Mouse (Mus musculus) midbrain, embryonic 12.5 days (tissue): ENCODE data around the gene Nptn. TPM values are rescaled to one million over a fixed set of nuclear protein-coding genes. Genes with fewer than 3 reads are reported as not detected.
A peak's percentile ranks its signal among the peaks of the same experiment; 100 is the strongest.
"Not testable (repeated sequence)": the region's sequence is repeated elsewhere in the genome, so short reads cannot be mapped to it uniquely, and the experiment has no call there.

ENCODE experiments used
- ATAC-seq: fragments of 200-750 bp; cut with Nextera tagmentation; 2 replicates; pipeline ENCODE4 v1.8.0; 2017; ENCODE audit warnings: low read depth, moderate TSS enrichment, moderate library complexity; ENCODE audit not compliant: low FRiP score
- H3K27ac ChIP-seq: fragments of 300-500 bp; sonication (generic); replicated peaks from 2 replicates; pipeline ENCODE4 v1.5.1; 2016; ENCODE audit warnings: mild to moderate bottlenecking
- H3K27me3 ChIP-seq: fragments of 300-500 bp; sonication (generic); 2 replicates; pipeline ENCODE4 v1.6.1; 2016; ENCODE audit warnings: mild to moderate bottlenecking
- H3K36me3 ChIP-seq: fragments of 300-500 bp; sonication (generic); 2 replicates; pipeline ENCODE4 v1.6.1; 2016
- H3K4me1 ChIP-seq: fragments of 300-500 bp; sonication (generic); 2 replicates; pipeline ENCODE4 v1.6.1; 2016
- H3K4me2 ChIP-seq: fragments of 300-500 bp; sonication (generic); replicated peaks from 2 replicates; pipeline ENCODE4 v1.6.1; 2016; ENCODE audit warnings: mild to moderate bottlenecking, moderate library complexity
- H3K4me3 ChIP-seq: fragments of 300-500 bp; sonication (generic); 2 replicates; pipeline ENCODE4 v1.5.1; 2016; ENCODE audit warnings: mild to moderate bottlenecking
- H3K9ac ChIP-seq: fragments of 300-500 bp; sonication (generic); replicated peaks from 2 replicates; pipeline ENCODE4 v1.6.1; 2016; ENCODE audit warnings: mild to moderate bottlenecking, moderate library complexity
- H3K9me3 ChIP-seq: fragments of 300-500 bp; sonication (generic); 2 replicates; pipeline ENCODE4 v1.6.1; 2016; ENCODE audit warnings: mild to moderate bottlenecking
- WGBS: fragments of 180-500 bp; shearing (Covaris S2); methylation state at CpG from one replicate; pipeline ENCODE4 v1.1.7; 2016; 5-methylcytosine and 5-hydroxymethylcytosine counted together
- polyA plus RNA-seq: library from polyadenylated mRNA; unstranded; fragments of >200 nt; fragmentation: Nextera tagmentation; extraction: Ambion mirVana; gene quantifications from 2 replicates; pipeline ENCODE4 v1.2.1, GENCODE M21; 2016

Nptn gene
- polyA plus RNA-seq, 1 experiment from 2014 or later: 68.6 TPM

DNA sequence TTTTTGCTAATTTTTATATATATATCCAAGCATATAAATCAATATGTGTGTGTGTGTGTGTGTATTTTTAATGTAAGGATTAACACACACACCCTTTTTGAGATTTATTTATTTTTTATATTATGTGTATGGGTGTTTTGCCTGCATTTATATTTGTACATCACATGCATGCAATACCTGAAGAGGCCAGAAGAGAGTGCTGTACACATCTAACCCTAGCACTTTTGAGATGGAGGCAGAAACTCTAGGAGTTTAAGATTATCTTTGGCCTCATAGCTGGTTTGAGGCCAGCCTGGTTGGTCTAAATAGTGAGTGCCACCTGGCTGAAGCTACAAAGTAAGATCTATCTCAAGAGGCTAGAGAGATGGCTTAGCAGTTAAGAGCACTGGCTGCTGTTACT is 14.4 kb upstream of the Nptn start:
- no peak overlapping the region for H3K9ac ChIP-seq
- H3K4me2 ChIP-seq: no peak overlapping the region
- H3K36me3 ChIP-seq: no peaks in the 10 kb centered on the region
- H3K9me3 ChIP-seq: no peaks in the 10 kb centered on the region
- ATAC-seq: no peak
- H3K27ac ChIP-seq: no peak overlapping the region
- H3K4me1 ChIP-seq: no peaks in the 10 kb centered on the region
- no peak overlapping the region for H3K4me3 ChIP-seq
- no peaks in the 10 kb centered on the region for H3K27me3 ChIP-seq

DNA sequence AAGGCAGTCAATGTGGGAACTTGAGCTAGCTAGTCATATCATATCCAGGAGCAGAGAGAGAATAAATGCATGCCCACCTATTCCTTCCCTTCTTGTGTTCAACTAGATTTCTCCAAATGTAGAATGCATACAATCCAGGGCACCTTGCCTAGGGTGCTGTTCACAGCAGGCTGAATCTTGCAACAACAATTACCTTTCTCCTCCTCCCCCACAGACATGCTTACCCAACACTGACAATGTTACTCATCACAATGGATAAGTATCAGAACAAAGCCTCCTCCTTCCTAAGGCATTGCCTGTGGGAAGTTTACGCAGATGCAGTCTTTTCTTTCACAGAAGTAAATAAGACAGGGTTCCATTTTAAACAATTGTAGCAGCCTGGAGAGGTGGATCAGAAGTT is 11.0 kb upstream of the Nptn start:
- Histone ChIP-seq H3K9me3 (no peaks in the 10 kb centered on the region), H3K4me2 (no peak overlapping the region), H3K27me3 (no peaks in the 10 kb centered on the region), H3K36me3 (no peaks in the 10 kb centered on the region), H3K27ac (no peak overlapping the region), H3K9ac (no peak overlapping the region), H3K4me3 (no peak overlapping the region), H3K4me1 (no peaks in the 10 kb centered on the region)
- WGBS: 85% methylated on average over 1 of the region's 1 CpGs
- ATAC-seq: no peak

DNA sequence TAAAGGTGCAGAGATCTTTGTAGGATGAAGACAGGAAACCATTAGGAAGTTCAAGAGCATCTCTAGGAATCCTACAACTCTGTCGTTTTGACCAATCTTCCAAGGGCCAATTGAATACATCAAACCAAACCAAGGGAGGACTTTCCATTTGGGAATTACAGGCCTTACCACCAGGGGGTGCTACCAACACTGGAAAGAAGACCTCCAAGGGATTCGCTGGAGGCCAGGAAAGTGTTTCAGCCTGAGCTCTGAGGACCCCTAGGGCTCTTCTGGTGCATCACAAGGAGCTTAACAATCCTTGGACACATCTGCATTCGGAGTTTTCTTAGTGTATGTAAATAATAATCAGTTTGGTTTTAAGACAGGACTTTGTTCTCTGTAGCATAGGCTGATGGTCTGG is 3.4 kb upstream of the Nptn start:
- WGBS: 29% methylated on average over 3 of the region's 3 CpGs

DNA sequence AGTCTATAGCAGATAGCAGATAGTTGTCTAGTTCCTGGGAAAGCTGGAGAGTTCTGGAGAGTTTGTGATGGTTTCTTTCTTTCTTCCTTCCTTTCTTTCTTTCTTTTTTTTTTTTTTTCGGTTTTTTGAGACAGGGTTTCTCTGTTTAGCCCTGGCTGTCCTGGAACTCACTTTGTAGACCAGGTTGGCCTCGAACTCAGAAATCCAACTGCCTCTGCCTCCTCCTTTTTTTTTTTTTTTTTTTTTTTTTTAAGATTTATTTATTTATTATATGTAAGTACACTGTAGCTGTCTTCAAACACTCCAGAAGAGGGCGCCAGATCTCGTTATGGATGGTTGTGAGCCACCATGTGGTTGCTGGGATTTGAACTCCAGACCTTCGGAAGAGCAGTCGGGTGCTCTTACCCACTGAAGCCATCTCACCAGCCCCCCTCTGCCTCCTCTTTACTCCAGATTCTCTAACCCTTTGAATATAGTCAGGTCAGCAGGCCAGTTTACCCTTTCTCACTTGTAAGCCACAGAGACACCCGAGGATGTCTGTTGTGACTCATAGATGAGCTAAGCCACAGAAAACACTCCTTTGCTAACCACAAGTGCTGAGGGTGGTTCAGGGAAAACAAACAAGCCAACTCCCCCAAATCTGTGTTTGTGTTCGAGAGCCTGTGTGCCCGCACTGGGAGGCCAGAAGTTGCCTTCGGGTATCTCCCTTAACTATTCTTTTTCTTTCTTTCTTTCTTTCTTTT is 1.4 kb upstream of the Nptn start:
- not testable (repeated sequence) for H3K9me3 ChIP-seq, H3K36me3 ChIP-seq, H3K9ac ChIP-seq, H3K4me3 ChIP-seq, H3K4me2 ChIP-seq, H3K27me3 ChIP-seq, ATAC-seq, H3K27ac ChIP-seq
- 76% methylated on average over 10 of the region's 10 CpGs for whole genome bisulfite sequencing
- peaks cover 14% of the 10 kb centered on the region for H3K4me1 ChIP-seq

More for the DNA sequence above, 3.4 kb upstream of the Nptn start:
- Histone ChIP-seq H3K36me3 (no peaks in the 10 kb centered on the region), H3K27me3 (no peaks in the 10 kb centered on the region), H3K4me3 (no peak overlapping the region), H3K9ac (no peak overlapping the region), H3K4me2 (no peak overlapping the region), H3K4me1 (peaks cover 10% of the 10 kb centered on the region), H3K9me3 (no peaks in the 10 kb centered on the region), H3K27ac (no peak overlapping the region)
- no peak for ATAC-seq

DNA sequence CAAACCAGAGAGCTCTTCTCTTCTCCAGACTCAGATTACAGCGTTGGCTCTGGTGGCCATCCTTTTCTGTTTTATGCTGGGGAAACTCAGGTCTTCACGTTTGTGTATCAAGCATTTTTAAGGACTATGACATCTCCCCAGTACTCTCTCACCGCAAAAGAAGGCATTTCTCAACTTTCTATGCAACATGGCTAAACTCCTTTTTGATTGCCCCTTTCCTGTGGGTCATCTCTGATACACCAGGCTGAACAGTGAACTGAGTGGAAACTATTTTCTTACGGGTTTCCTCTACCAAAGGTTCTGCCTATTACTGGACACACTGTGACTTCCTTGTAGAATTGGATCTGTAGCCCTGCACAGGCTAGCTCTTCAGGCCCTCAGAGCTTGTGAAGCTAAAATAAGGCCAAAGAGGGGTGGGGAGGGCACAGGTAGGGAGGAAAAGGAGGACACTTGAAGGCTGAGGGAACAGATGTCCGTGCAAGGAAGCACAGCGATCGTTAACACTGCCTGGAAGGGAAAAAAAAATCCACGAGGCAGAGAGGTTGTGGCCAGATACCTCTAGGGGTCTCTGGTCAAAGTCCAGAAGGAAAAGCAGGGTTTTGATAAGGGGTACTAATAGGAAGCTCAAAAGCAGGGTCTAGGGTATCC is 633 bp upstream of the Nptn start:
- Histone ChIP-seq H3K4me1 (peaks cover 14% of the 10 kb centered on the region), H3K9me3 (no peaks in the 10 kb centered on the region), H3K4me2 (peak overlapping the region; percentile 63), H3K27me3 (no peaks in the 10 kb centered on the region), H3K4me3 (peak overlapping the region; percentile 89), H3K36me3 (no peaks in the 10 kb centered on the region), H3K9ac (peak overlapping the region; percentile 59), H3K27ac (peak overlapping the region; percentile 67)
- 35% methylated on average over 8 of the region's 8 CpGs for WGBS
- no peak for ATAC-seq

DNA sequence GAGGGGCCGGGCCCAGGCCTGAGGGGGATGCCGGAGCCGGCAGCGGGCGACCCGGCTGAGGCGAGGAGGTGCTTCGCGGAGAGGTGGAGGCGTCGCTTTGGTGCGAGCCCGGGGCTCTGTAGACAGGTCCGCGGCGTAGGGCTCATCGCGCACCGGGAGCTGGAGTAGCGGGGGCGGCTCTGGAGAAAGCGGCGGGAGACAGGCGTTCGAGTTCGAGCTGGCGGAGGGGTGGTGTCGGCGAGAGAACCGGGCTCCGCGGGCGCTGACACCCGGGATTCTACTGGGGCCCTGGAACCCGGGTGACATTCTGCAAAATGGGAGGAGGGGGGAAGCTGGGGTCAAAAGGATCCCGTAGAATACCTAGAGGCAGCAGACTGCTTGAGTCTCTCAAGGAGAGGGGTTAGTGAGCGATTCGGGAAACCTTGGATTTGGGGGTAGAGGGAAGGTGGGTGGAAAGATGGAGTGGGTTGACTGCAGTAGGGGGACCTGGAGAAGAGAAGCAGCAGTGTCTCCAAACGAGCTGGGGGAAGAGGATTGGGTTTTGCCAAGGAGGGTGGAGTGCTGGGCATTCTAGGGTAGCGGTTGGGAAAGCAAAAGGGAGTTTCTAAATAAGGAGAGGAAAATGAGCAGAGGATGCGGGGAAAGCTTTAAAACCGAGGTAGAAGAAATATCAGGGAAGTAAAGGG is 684 bp downstream of the Nptn start:
- peak; percentile 72 for ATAC-seq
- Histone ChIP-seq H3K27me3 (no peaks in the 10 kb centered on the region), H3K4me2 (peak overlapping the region; percentile 74), H3K9me3 (no peaks in the 10 kb centered on the region), H3K9ac (peak overlapping the region; percentile 98), H3K27ac (peak overlapping the region; percentile 98), H3K4me3 (peak overlapping the region; percentile 89), H3K36me3 (no peaks in the 10 kb centered on the region), H3K4me1 (peaks cover 14% of the 10 kb centered on the region)
- WGBS: 1% methylated on average over 42 of the region's 42 CpGs

DNA sequence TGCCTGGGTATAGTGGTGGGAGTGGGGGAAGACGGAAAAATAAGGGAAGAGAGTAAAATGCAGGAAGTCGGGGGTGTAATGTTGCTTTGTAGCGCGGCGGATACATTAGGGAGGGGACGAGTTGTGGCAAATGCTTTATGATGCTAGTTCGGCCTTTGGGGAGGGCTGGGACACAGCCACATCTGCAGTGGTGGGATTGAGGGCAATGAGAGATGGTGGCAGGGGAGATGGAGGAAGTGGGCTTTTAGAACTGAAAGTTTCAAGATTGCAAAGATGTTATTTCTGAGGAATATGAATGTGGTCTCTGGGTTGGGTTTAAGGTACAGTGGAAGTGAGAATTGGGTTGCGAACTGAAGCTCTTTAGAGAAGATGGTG is 1.2 kb downstream of the Nptn start:
- H3K4me2 ChIP-seq: peak overlapping the region; percentile 74
- no peaks in the 10 kb centered on the region for H3K27me3 ChIP-seq
- ATAC-seq: no peak
- 2% methylated on average over 8 of the region's 8 CpGs for WGBS
- H3K9me3 ChIP-seq: no peaks in the 10 kb centered on the region
- peak overlapping the region; percentile 98 for H3K9ac ChIP-seq
- H3K27ac ChIP-seq: peak overlapping the region; percentile 98
- peak overlapping the region; percentile 89 for H3K4me3 ChIP-seq
- H3K4me1 ChIP-seq: peaks cover 14% of the 10 kb centered on the region
- H3K36me3 ChIP-seq: no peaks in the 10 kb centered on the region

DNA sequence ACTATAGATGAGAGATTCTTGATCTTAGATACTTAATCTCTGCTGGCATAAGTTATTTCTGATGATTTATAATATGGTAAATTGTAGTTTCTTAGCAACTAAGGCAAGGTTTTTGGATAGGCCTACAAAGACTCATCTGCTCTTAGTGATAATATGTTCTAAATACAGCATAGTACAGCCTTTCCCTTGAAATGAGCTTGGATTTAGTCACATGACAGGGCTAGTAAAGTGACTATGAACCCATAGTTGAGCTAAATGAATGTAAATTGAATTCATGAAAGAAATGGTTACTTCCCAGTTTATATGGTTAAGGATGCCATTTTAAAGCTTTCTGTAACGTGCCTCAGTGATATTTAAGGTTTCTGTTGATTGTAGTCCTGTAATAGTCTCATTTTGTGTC is 2.3 kb downstream of the Nptn start:
- H3K9me3 ChIP-seq: no peaks in the 10 kb centered on the region
- no peak overlapping the region for H3K4me3 ChIP-seq
- peaks cover 14% of the 10 kb centered on the region for H3K4me1 ChIP-seq
- H3K4me2 ChIP-seq: no peak overlapping the region
- H3K9ac ChIP-seq: no peak overlapping the region
- no peaks in the 10 kb centered on the region for H3K36me3 ChIP-seq
- no peak overlapping the region for H3K27ac ChIP-seq
- ATAC-seq: no peak
- no peaks in the 10 kb centered on the region for H3K27me3 ChIP-seq
- WGBS: 76% methylated on average over 1 of the region's 1 CpGs

DNA sequence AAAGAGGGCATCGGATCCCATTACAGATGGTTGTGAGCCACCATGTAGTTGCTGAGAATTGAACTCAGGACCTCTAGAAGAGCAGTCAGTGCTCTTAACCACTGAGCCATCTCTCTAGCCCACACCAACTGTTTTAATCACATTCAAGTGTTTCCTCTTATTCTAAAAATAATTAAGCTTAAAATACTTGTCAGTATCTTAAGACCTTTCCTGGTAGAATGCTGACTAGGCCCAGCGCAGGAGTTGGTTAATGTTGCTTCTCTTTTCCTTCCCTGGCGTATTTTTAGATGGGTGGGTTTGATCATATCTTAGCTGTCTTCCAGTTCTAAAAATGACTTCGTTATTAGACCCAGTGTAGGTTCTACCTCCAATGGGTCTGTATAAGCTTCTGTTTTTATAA is 6.6 kb downstream of the Nptn start:
- H3K4me1 ChIP-seq: peaks cover 4% of the 10 kb centered on the region
- H3K4me3 ChIP-seq: no peak overlapping the region
- 86% methylated on average over 4 of the region's 4 CpGs for WGBS
- no peak overlapping the region for H3K4me2 ChIP-seq
- H3K27ac ChIP-seq: no peak overlapping the region
- no peak for ATAC-seq
- H3K9me3 ChIP-seq: no peaks in the 10 kb centered on the region
- no peaks in the 10 kb centered on the region for H3K36me3 ChIP-seq
- no peaks in the 10 kb centered on the region for H3K27me3 ChIP-seq
- H3K9ac ChIP-seq: no peak overlapping the region

DNA sequence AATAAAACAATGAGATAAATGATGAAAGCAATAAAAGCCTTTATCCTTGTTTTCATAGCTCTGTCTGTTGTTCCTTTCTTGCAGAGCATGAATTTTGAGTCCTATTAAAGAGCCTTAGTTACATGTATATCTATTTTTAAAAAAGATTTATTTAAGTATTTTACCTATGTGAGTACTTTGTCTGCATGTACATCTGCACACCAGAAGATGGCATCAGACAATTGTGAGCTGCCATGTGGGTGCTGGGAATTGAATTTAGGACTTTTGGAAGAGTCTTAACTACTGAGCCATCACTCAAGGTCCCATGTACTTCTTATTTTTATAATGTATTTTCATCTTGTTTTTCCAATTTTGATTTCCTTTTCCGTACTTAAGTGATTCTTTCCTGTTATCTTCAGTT is 13.3 kb downstream of the Nptn start:
- Histone ChIP-seq H3K27ac (no peak overlapping the region), H3K27me3 (no peaks in the 10 kb centered on the region), H3K9me3 (no peaks in the 10 kb centered on the region), H3K4me1 (no peaks in the 10 kb centered on the region), H3K9ac (no peak overlapping the region), H3K4me2 (no peak overlapping the region), H3K36me3 (no peaks in the 10 kb centered on the region), H3K4me3 (no peak overlapping the region)
- ATAC-seq: no peak
- WGBS: 100% methylated on average over 1 of the region's 1 CpGs

DNA sequence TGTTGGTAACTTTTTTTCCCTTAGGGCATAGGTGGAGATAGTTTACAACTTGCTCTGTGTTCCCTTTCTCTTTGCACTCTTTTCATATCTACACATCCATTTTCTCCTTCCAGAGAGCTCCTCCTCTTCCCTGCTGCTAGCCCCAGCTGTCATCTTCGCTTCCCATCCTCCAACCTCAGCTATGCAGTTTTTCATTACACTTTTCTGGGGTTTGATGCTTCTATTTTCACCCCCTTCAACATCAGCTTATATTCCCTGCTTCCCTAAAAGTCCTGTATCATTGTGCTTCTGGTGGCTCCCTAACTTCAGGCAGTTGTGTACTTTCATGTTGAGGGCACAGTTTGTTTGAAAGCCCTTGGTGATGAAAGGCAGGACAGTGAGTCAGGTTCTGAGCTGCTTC is 31.8 kb downstream of the Nptn start:
- no peak overlapping the region for H3K4me2 ChIP-seq
- no peak overlapping the region for H3K9ac ChIP-seq
- H3K4me3 ChIP-seq: no peak overlapping the region
- H3K27me3 ChIP-seq: no peaks in the 10 kb centered on the region
- WGBS: 88% methylated on average over 1 of the region's 1 CpGs
- 0 out of 2 replicates have a peak, but pooled peaks cover 2% of the 10 kb centered on the region for H3K4me1 ChIP-seq
- no peak overlapping the region for H3K27ac ChIP-seq
- H3K36me3 ChIP-seq: no peaks in the 10 kb centered on the region
- no peaks in the 10 kb centered on the region for H3K9me3 ChIP-seq
- ATAC-seq: no peak
